Mouse (Mus musculus) c-Kit-negative CD71-positive TER-119-positive erythroid progenitor cells, embryonic 14.5 days (primary cell): ENCODE measurements around the gene Tshz2.

ENCODE experiments used
- DNase-seq: peaks from one replicate; pipeline ENCODE4 v3.0.0-alpha.2; 2013; ENCODE audit warnings: low read depth, low spot score

The Tshz2 gene

GRCm38 (mm10) chr2:169862701-169863100 lies 229.9 kb downstream of the Tshz2 start:
- DNase-seq, result no peak

- no peak for DNase-seq
Measured at GRCm38 (mm10) chr2:169869468-169869867, 236.7 kb downstream of the Tshz2 start.

GRCm38 (mm10) chr2:169870503-169870902 lies 237.7 kb downstream of the Tshz2 start:
- DNase-seq, result no peak

GRCm38 (mm10) chr2:169871436-169872060 lies 238.7 kb downstream of the Tshz2 start:
- no peak for DNase-seq

- no peak for DNase-seq
Measured at GRCm38 (mm10) chr2:169873442-169873841, 240.6 kb downstream of the Tshz2 start.

- no peak for DNase-seq
Measured at GRCm38 (mm10) chr2:169887921-169888320, 255.1 kb downstream of the Tshz2 start.

GRCm38 (mm10) chr2:169892441-169893038 lies 259.7 kb downstream of the Tshz2 start:
- DNase-seq, result no peak

GRCm38 (mm10) chr2:169902896-169903295 lies 270.1 kb downstream of the Tshz2 start:
- DNase-seq, result no peak

- no peak for DNase-seq
Measured at GRCm38 (mm10) chr2:169906396-169906795, 273.6 kb downstream of the Tshz2 start.

GRCm38 (mm10) chr2:169907979-169908378 lies 275.2 kb downstream of the Tshz2 start:
- DNase-seq, result no peak

GRCm38 (mm10) chr2:169910606-169911005 lies 277.8 kb downstream of the Tshz2 start:
- DNase-seq, result no peak

GRCm38 (mm10) chr2:169912826-169913225 lies 280.0 kb downstream of the Tshz2 start:
- no peak for DNase-seq

GRCm38 (mm10) chr2:169914903-169915302 lies 282.1 kb downstream of the Tshz2 start:
- DNase-seq, result no peak

- no peak for DNase-seq
Measured at GRCm38 (mm10) chr2:169915326-169915725, 282.5 kb downstream of the Tshz2 start.

- no peak for DNase-seq
Measured at GRCm38 (mm10) chr2:169919111-169919695, 286.4 kb downstream of the Tshz2 start.

GRCm38 (mm10) chr2:169924177-169924810 lies 291.5 kb downstream of the Tshz2 start:
- DNase-seq, result no peak

GRCm38 (mm10) chr2:169925466-169925865 lies 292.7 kb downstream of the Tshz2 start:
- no peak for DNase-seq

- DNase-seq, result no peak
Measured at GRCm38 (mm10) chr2:169926016-169926415, 293.2 kb downstream of the Tshz2 start.

- DNase-seq, result no peak
Measured at GRCm38 (mm10) chr2:169927401-169927800, 294.6 kb downstream of the Tshz2 start.

- no peak for DNase-seq
Measured at GRCm38 (mm10) chr2:169928447-169929120, 295.8 kb downstream of the Tshz2 start.

- DNase-seq, result no peak
Measured at GRCm38 (mm10) chr2:169929540-169930497, 297.0 kb downstream of the Tshz2 start.
